In genomic region chrX:9662391-9663111, GRCm38 (mm10) we compare ENCODE assay signal across 8 mouse cellular contexts. TPM values are rescaled to one million over a fixed set of nuclear protein-coding genes. Genes with fewer than 3 reads are reported as not detected.
DNase-seq lines count a peak whose midpoint lies in the region; ATAC-seq lines count a peak whose summit lies in the region.

Dynlt3 (minus strand) TSS chrX:9663003.

- peak within 1 kb of the TSS; percentile 57 for H3K4me2 ChIP-seq in embryonic facial prominence, embryonic 14.5 days (ENCODE audit: low read depth, low read length)

- H3K4me3 ChIP-seq in embryonic facial prominence, embryonic 14.5 days (ENCODE audit: low read depth, low read length): peak within 1 kb of the TSS; percentile 47

- 6% methylated on average over 25 of the region's 30 CpGs for WGBS in embryonic facial prominence, embryonic 14.5 days

- H3K9ac ChIP-seq in embryonic facial prominence, embryonic 14.5 days (ENCODE audit: low read depth, low read length): peak within 1 kb of the TSS; percentile 69

- DNase-seq in 416B (ENCODE audit: low read depth) (peak; percentile 87), liver (peak; percentile 87)
- peak; percentile 46 to 49 for DNase-seq in adrenal gland, postnatal 4 days (ENCODE audit: low spot score in 2 of 2)
- DNase-seq in embryonic facial prominence, embryonic 14.5 days (ENCODE audit: low spot score): peak; percentile 92
- peak; percentile 73 for DNase-seq in heart, adult 8-10 months (ENCODE audit: low spot score)
- DNase-seq in kidney, adult 9 months: peak; percentile 83
- peak; percentile 70 to 82 for DNase-seq in spleen, postnatal 4 days (ENCODE audit: low spot score in 2 of 2)

- peak; percentile 99 for ATAC-seq in embryonic facial prominence, embryonic 14.5 days (ENCODE audit: low read depth)
- peak; percentile 95 for ATAC-seq in monocyte, adult 5-6 weeks (replicated peaks; ENCODE audit: insufficient number of reproducible peaks, low FRiP score, low TSS enrichment, poor library complexity, severe bottlenecking)

- H3K36me3 ChIP-seq in embryonic facial prominence, embryonic 14.5 days (ENCODE audit: control insufficient read depth, insufficient read depth, low read length): no peaks in the 10 kb centered on the region

- H3K9me3 ChIP-seq in embryonic facial prominence, embryonic 14.5 days (ENCODE audit: control insufficient read depth, low read length): no peaks in the 10 kb centered on the region

- H3K27me3 ChIP-seq in embryonic facial prominence, embryonic 14.5 days (replicated peaks; ENCODE audit: control insufficient read depth, insufficient read depth, low read length): no peaks in the 10 kb centered on the region

- no peaks in the 10 kb centered on the region for H3K4me1 ChIP-seq in embryonic facial prominence, embryonic 14.5 days (ENCODE audit: control insufficient read depth, insufficient read depth, low read length)

- H3K27ac ChIP-seq in embryonic facial prominence, embryonic 14.5 days (replicated peaks; ENCODE audit: low read depth, low read length): peak within 1 kb of the TSS; percentile 86

RNA-seq across cellular contexts. Expression of gene Dynlt3, which starts in this region (rescaled TPM):
- 100 to 1,000 TPM; 100 to 109 TPM for total RNA-seq in adrenal gland, postnatal 4 days (2021)
- polyA plus RNA-seq in embryonic facial prominence, embryonic 14.5 days (2014; fragmentation: Nextera tagmentation; extraction: Ambion mirVana): 59.9 and 60.5 TPM in 2 replicates
- total RNA-seq in heart, adult 8-10 months (2022): 10 to 100 TPM; 47.8 to 70.5 (median 59.9) TPM
- 87.6 to 109 TPM (median 92.3 TPM) in 3 replicates for total RNA-seq in monocyte, adult 5-6 weeks (2017)

Comparison
In these comparisons a context has a peak if more than half of its experiments do, and no peak if none do; other contexts are left out.
1. Peak in every context shown above with its lines: DNase-seq, ATAC-seq, H3K4me3 ChIP-seq and H3K27ac ChIP-seq.